Mouse (Mus musculus): ENCODE measurements around the gene Ctxn2.
"Not testable (repeated sequence)": the region's sequence is repeated elsewhere in the genome, so short reads cannot be mapped to it uniquely, and the experiment has no call there.

Ctxn2 gene

DNA sequence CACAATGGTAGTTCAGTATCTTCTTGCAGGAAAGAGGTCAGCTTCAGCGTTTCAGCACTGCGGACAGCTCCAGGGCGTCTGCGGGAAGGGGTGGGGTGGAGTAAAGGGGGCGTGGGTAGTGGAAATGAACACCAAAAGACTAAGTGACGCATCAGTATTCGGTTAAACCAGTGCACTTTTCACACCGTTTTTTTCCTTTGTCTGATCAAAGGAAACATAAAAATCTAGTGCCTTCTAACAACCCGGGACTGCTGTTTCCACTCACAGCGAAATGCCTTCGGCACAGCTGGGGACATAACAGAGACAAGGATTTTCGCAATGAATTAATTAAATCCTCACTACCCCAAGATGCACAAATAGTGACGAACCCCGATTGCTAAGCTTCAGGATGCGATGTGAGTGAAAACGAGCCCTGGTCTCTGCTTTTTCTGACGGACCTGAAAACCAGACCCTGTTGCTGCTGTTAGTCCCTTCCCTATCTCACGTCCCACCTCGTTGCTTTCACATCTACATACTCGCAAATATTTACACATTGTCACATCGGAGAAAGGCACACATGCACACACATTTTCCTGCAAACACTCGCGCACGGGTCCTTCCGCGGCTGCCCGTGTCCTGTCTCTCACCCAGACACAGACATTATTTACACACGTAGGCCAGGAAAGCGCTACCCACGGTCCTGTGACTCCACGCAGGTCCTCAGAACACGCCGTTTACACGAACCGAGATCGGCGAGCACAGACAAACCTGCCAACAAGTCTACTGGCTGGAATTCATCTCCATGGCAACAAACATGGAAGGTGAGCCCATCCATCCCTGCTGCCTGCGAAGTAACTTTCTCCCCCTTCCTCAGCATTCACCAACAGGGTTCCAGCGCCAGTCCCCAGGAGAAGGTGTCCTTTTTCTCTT lies at the start of gene Ctxn2:
Ctxn2 (plus strand) TSS at position 790 of the 909 bp plus-strand sequence.
- peak; percentile 61 for DNase-seq (ENCODE audit: low read depth, low spot score)

DNA sequence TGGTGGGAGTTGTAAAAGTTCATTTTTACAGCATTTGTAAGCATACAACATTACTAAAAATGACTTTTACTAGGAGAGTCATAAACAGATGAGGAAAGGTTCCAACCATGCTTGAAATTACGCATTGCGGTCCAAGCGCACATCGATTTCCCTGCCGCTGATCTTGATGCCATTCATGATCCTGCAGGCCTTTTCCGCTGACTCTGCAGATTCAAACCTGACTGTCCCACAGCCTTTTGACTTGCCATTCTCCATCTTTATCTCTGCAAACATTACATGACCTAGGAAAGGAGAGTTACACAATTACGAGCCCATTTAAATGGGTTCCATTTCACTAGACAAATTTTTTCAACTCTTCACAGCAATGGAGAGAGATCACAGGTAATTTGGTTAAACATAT lies 47.7 kb upstream of the Ctxn2 start:
- DNase-seq (ENCODE audit: low read depth, low spot score), result no peak

DNA sequence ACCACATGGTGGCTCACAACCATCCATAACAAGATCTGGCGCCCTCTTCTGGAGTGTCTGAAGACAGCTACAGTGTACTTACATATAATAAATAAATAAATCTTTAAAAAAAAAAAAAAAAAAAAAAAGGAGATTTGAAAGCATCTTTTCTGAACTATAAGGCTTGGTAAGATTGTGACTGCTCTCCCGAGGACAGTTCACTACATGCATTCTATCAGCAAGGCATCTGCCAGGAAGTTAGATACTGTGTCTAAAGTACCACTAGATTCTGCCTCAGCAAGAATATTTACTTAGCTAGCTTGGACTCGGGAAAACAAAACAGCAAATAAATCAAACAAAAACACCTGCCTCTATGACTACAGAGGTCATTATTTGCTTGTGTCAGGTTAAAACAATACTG lies 44.4 kb upstream of the Ctxn2 start:
- DNase-seq (ENCODE audit: low read depth, low spot score), result not testable (repeated sequence)

DNA sequence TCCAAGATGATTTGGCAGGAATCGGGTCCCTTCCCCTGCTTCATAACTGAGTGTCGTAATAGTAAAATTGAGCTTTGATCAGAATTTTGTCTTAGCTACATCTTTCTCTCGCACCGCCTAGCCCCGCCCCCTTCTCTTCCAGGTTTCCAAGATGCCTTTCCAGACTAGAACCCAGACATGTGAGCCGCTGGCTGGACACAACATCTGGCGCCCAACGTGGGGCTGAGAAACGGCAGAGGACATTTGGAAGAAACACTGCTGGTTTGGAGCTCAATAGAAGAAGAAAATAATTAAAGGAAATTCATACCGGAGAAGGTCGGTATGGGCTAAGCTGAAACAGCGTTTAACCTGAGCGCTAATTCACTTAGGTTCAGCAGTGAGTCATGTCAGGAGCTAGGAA lies 32.0 kb upstream of the Ctxn2 start:
- DNase-seq (ENCODE audit: low read depth, low spot score), result not testable (repeated sequence)

DNA sequence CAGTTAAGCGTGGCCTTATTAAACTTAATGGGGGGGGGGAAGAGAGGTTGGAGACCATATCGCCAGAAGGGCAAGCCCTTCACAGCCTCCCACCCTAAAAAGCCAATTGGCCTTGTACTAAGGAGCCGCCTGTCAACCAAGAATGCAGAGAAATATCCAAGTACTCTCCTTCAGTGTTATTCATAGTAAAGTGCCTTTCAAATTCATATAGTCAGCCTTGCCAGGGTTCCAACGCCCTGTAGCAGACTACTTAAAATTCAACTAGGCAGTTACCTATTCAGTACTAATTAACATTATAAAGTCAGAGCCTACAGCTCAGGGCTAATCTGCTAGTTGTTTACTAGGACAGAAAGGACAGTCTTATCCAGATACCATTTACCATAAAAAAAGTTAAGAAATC lies 30.0 kb upstream of the Ctxn2 start:
- DNase-seq (ENCODE audit: low read depth, low spot score), result not testable (repeated sequence)

DNA sequence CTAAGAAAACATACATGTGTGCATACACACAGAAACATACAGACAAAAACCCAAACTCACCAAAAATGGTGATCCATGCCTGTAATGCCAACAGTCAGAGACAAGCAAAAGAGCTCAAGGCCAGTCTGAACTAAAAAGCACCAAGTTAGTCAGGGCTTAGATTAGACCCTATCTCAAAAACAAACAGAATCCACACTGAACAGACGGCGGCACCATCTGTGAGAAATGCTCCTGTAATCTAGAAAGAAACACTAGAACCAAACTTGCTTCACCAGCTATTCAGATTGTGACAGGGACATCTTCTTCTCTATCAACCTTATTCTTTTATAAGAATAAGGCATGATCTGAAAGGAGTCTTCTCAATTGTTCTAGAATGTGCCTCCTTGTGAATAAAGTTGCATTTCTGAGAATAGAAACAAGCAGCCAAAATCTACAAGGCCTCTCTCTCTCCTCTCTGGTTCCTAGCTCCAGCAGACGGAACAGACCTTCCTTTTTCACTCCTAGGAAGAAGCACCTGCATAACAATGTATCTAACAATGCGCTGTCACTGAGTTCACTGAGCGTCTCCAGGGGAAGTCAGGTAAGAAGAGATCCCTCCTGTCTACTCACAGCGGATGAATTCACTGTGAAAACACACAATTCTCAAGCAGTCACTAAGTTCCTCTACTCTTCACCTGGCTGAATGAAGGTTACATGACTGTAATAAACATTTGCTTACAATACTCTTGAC lies 16.9 kb upstream of the Ctxn2 start:
- DNase-seq (ENCODE audit: low read depth, low spot score), result no peak

DNA sequence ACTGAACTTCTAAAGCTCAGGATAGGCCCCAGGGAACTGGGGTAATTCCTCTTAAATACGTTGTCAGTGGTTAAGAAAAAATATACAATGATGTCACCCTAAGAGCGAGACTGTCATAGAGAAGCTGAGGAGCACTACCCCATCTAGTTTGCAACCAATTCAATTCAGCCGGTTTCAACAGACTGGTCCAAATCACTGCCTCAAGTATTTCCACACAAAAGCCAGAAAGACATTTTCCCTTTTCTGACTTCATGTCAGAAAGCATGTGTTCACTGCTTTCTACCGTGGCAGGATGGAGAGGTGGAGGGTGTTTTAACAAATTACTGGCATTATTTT lies 14.2 kb upstream of the Ctxn2 start:
- DNase-seq (ENCODE audit: low read depth, low spot score), result no peak

DNA sequence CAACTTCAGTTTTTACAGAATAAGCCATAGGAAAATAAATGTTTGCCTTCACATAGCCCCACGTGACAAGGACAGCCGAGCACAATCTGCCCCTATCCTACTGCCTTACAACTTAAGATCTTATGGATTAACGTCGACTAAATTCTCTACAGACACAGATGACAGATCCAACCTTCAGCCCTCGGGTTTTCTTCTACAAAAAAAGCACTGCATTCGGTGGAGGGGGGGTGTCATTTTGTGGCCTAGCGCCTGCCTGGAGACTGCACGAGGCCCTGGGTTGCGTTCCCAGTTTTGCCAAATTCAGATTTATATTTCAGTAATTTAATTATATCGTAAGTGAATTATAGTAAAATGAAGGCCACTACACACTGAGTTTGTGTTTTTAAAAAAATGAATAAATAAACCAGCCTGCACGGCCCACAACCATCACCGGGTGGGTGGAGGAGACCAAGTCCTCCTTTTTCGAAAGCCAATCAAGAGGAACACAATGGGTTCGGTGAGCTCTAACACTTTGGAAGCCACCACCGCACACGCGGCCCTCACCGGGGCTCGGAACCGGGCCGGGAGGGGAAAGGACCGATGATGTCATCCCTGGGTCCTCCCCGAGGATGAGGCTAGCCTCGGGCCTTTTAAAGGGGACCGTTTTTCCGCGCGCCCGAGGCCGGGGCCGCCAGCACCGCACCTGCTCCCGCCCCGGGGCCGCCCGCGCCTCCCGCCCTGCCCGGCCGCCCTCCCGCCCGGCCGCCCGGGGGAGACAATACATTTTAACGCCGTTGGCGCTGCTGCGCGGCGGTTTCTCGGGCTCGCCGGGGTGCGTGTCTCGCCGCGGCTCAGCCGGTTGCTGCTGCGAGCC lies 13.6 kb upstream of the Ctxn2 start:
- no peak for DNase-seq (ENCODE audit: low read depth, low spot score)

DNA sequence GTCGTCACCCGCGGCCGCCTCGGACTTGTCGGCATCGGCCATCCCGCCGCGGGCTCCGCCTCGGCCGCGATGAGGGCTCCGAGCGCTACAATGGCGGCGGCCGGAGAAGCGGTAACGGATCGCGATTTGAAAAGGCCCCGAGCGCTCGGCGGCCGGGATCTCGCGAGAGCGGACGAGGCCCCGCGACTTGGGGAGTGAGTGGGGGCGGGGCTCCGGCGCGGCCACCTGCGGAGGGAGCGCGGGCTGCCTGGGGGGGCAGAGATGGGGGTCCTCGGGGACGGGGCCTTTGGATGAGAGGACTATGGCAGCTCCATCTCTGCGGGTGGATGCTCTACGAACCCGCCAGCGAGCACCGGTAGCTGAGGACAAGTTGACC lies 13.0 kb upstream of the Ctxn2 start, which contains the start of gene Myef2:
Myef2 (minus strand) TSS at position 185 of the 376 bp plus-strand sequence.
- DNase-seq (ENCODE audit: low read depth, low spot score), result no peak

DNA sequence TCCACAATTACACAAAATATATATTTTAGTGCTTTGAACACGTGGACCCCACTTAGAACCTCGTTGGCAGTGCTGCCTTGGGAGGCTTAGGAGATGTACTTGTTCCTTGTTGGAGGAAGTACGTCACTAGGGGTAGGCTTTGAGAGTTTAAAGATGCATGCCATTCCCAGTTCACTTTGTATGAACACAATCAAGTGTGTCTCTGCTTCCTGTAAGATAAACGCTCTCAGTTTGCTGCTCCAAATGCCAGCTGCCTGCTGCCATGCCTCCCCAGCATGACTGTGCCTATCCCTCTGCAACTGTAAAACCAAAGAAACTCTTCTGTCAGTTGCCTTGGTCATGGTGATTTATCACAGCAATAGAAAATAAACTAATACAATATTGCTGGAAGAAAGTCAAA lies 10.7 kb upstream of the Ctxn2 start:
- no peak for DNase-seq (ENCODE audit: low read depth, low spot score)

DNA sequence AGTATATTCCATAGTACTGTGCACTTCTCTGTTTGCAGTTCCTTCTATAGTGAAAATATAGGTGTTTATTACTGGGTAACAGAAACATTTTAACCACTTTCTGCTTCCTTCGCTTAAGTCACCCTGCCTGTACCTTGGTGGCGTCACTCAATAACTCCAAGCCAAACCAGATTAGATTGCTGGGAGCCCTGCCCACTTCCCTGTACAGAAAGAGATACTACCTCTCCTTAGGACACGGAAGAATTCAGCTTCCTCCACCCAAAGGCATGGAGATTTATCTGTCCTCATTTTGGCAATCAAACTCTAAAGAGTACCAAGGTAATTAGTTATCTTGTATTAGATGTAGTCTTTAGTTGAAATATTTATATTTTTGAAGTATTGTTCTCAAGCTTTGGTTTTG lies 9.7 kb upstream of the Ctxn2 start:
- no peak for DNase-seq (ENCODE audit: low read depth, low spot score)

DNA sequence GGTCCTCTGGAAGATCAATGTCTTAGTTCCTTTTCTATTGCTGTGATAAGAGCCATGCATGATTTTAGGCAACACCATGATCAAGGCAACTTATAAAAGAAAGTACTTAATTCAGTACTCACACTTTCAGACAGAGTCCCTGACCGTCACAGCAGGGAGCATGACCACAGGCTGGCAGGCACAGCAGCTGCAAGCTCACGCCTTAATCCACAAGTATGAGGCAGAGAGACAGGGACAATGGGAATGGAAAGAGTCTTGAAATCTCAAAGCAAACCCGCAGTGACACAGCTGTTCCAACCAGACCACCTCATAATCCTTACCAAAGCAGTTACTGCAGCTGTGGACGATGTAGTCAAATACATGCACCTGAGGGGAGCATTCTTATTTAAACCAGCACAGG lies 2.4 kb upstream of the Ctxn2 start:
- no peak for DNase-seq (ENCODE audit: low read depth, low spot score)

DNA sequence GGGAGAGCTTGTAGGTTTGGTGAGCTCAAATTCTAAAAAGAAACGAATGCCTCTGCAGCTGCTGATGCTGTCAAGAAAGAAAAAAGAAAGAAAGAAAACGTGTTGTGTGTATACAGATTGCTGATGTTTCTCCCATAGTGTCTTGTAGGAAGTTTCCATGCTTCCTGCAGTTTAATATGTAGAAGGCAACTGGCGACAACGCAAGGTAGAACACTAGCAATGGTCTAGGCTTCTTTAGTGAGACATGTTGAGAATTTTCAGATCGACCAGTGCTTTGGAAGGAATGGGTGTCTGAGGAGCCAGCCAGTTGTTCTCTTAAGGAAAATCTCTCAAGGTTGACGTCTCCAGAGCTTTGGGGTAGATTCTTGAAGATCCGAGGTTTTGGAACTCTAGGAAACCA lies 354 bp downstream of the Ctxn2 start:
- DNase-seq (ENCODE audit: low read depth, low spot score), result no peak

DNA sequence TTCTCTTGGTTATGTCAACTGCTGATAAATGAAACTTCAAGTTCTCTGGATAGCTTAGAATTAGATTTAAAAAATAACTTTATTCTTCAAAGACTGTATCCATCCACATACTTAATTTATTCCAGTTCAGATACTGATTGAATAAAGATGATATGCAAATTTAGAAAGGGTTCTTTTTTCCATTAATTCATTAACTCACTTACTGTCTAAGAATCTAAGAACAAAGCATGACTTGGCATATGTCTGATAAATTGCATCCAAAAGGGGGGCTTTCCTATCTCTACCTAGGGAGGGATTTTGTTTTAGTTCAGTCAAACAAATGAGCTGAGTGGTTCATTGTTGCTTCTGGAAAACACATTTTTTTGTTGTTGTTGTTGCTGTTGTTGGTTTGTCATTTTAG lies 5.8 kb downstream of the Ctxn2 start:
- DNase-seq (ENCODE audit: low read depth, low spot score), result no peak

DNA sequence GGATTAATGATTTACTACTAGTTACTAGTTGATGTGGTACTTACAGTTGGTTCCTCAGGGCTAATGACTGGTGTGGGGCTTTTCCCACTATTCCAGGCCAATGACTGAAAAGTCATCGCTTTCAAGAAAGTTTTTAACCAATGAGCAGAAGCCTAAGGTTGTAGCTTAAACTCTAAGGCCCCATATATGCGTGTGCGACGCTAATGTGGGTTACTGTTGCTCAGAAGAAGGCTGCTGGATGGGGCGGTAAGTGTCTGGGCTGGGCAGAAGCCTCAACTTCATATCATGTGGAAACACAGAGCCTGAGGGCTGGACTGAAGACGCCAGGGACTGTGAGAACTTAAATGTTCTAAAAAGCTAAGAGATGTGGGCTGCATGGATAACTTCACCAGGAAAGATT lies 15.9 kb downstream of the Ctxn2 start, which contains the start of gene Slc12a1:
Slc12a1 (plus strand) TSS at position 118 of the 400 bp plus-strand sequence.
- DNase-seq (ENCODE audit: low read depth, low spot score), result no peak

DNA sequence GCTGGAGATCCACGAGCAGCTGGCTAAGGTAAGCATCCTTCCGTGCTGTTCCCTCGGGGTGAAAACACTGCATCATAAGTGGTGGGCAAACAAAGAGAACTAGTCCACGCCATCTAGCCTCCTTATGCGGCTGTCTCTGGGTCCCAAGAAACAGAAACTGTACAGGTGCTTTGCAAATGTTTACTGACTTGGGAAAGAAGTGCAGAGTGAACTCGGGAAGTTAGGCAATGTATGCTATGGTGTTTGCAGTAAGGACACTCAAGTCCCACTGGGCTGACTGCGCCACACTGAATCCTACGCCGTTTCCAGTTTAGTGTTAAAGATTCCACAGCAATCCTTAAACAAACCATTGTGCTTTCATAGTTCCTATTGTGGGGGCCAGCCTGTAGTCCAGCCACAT lies 17.8 kb downstream of the Ctxn2 start:
- no peak for DNase-seq (ENCODE audit: low read depth, low spot score)

DNA sequence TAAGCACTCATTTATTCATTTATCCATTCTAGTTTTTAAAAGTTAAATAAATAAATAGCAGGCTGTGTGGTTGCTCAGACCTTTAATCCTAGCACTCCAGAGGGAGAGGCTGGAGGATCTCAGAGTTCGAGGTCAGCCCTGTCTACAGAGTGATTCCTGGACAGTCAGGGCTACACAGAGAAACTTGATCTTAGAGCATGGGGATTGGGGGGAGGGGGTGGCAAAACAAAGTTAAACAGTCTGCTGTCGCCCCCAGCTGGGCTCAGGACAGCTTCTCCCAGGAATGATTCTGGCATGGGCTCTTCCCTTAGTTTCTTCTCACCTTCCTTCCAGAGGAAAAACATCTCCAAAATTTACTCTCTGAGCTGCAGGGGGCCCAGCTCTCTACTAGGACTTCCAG lies 19.0 kb downstream of the Ctxn2 start:
- DNase-seq (ENCODE audit: low read depth, low spot score), result no peak

DNA sequence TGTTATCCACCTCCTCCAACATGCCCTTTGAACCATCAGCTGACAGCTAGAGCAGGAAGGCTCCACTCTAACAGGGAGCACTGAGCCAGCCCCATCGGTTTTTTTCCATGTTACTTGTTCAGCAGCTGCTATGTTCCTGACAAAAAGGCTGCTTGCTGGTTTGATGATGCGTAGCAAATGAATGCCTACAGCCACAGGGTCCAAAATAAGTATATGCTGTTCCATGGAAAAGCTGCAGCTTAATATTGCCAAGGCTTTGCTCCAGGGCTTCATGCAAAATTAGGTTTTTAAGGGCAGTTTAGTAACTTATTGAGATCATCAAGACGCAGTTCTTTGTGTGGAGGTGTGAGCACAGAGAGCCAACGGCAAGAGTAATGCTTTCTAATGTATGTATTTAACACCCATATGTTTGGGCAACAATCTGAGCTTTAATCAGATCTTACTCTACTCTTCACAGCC lies 25.5 kb downstream of the Ctxn2 start:
- DNase-seq (ENCODE audit: low read depth, low spot score), result no peak

DNA sequence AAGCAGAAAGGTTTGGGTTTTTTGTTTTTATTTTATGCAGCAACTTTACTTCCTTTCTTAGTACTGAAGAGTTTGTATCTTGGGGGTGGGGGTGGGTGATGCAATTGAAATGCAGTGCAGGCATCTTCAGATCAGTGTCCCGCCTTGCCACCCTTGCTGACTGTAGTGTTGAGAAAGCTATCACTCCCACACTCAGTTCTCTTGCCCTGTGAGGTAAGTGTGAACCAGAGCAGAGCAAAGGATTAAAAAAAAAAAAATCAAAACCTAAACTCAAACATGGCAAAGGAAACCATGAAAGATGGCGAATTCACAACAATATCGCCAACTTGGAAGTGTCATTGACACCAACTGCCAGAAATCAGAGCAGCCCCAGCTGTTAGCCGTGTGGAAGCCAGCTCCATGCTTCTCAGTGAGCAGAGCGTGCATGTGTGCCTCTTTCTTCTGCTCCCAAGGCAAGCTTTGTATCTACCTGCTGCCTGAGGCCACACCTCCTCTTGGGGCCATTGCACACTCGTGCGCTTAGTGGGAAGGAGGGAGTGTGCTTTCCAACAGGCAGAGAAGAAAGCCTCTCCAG lies 41.8 kb downstream of the Ctxn2 start:
- no peak for DNase-seq (ENCODE audit: low read depth, low spot score)

DNA sequence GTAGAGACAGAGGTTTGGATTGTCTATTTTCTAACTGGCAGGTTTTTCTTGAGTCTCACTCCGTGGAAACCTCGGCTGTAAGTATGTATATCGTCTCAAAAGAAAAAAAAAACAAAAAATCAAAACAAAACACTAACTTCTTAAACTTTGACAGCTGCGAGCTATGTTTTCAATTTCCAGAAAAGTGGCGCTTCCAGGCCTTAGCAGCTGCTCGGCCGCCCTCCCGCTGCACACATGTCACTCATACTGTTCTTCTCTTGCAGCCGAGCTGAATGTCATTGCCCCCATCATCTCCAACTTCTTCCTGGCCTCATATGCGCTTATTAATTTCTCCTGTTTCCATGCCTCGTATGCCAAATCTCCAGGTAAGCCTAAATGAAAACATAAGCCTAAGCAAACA lies 51.4 kb downstream of the Ctxn2 start:
- DNase-seq (ENCODE audit: low read depth, low spot score), result no peak

DNA sequence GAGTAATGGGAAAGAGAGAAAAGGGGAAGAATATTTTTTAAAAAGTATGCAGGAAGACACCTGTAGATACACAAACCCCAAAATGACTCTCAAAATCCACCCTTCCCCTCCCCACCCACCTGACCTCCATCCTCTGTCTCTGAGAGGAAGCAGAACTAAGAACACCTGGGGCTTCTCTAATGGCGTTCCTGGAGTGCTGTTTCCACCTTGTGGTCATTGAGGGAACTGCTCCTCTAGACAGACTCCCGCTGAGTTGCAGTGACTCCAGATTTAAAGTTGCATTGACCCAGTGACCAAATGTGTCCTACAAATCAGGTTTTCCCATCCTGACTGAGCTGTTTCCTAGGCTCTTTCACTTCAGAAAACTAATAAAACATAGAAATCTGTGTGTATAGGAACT lies 52.7 kb downstream of the Ctxn2 start:
- peak; percentile 36 for DNase-seq (ENCODE audit: low read depth, low spot score)

DNA sequence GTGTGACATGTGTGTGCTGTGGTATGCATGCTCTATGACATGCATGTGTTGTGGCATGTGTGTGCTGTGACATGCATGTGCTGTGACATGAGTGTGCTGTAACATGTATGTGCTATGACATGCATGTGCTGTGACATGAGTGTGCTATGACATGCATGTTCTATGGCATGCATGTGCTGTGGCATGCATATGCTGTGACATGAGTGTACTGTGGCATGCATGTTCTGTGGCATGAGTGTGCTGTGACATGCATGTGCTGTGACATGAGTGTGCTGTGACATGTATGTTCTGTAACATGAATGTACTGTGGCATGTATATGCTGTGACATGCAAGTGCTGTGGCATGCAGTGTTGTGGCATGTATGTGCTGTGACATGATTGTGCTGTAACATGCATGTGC lies 56.4 kb downstream of the Ctxn2 start:
- DNase-seq (ENCODE audit: low read depth, low spot score), result no peak

Data from WW6 (cell line).